In genomic region chr19:48782024-48782721, GRCm38 (mm10) we compare ENCODE assay signal across 14 mouse cellular contexts.
DNase-seq lines count a peak whose midpoint lies in the region; ATAC-seq and TF ChIP-seq lines count a peak whose summit lies in the region.
"Had no signal": no experiment of that assay in that cellular context is flagged by ENCODE, and none has a peak within 500 bp of the region (broad histone marks: within the 10 kb centered on the region; RNA-seq: fewer than 3 reads in every experiment).

No protein-coding gene starts in this region.

- no peak overlapping the region for H3K9ac ChIP-seq in hindbrain, postnatal 0 days (replicated peaks; ENCODE audit: low read length)
- H3K9ac ChIP-seq in limb, embryonic 12.5 days (replicated peaks): no peak overlapping the region
- H3K9ac ChIP-seq in stomach, postnatal 0 days (ENCODE audit: low read length): no peak overlapping the region
- H3K9ac ChIP-seq: embryonic facial prominence, embryonic 12.5 days had no signal

- TF ChIP-seq CTCF in hindbrain, postnatal 0 days (IDR thresholded peaks at IDR 0.05; ENCODE audit: low read depth): no peak
- TF ChIP-seq CTCF in stomach, postnatal 0 days (IDR thresholded peaks at IDR 0.05; ENCODE audit: low read depth): no peak

- 24% methylated on average over 7 of the region's 7 CpGs for WGBS in hindbrain, postnatal 0 days
- 56% methylated on average over 7 of the region's 7 CpGs for WGBS in limb, embryonic 12.5 days
- 89% methylated on average over 7 of the region's 7 CpGs for WGBS in stomach, postnatal 0 days

- H3K9me3 ChIP-seq in hindbrain, postnatal 0 days (ENCODE audit: low read length): no peaks in the 10 kb centered on the region
- H3K9me3 ChIP-seq in limb, embryonic 12.5 days: no peaks in the 10 kb centered on the region
- no peaks in the 10 kb centered on the region for H3K9me3 ChIP-seq in stomach, postnatal 0 days (ENCODE audit: control insufficient read depth, low read length)
- H3K9me3 ChIP-seq: embryonic facial prominence, embryonic 12.5 days had no signal

- ATAC-seq in hindbrain, postnatal 0 days: peak; percentile 49; the same call in 1 of the 2 replicates
- ATAC-seq in limb, embryonic 12.5 days (ENCODE audit: insufficient number of reproducible peaks, insufficient read depth, low FRiP score, low TSS enrichment, low read depth): peak; percentile 68; the same call in 1 of the 2 replicates
- no peak for ATAC-seq in stomach, postnatal 0 days (ENCODE audit: low FRiP score, low TSS enrichment)

- no peaks in the 10 kb centered on the region for H3K27me3 ChIP-seq in hindbrain, postnatal 0 days (ENCODE audit: insufficient read depth, low read length)
- no peaks in the 10 kb centered on the region for H3K27me3 ChIP-seq in limb, embryonic 12.5 days
- no peaks in the 10 kb centered on the region for H3K27me3 ChIP-seq in stomach, postnatal 0 days (ENCODE audit: control insufficient read depth, insufficient read depth, low read length)
- H3K27me3 ChIP-seq: embryonic facial prominence, embryonic 12.5 days had no signal

- no peak for TF ChIP-seq EP300 in stomach, postnatal 0 days (optimal IDR thresholded peaks at IDR 0.05)

- H3K4me3 ChIP-seq in hindbrain, postnatal 0 days (ENCODE audit: low read length): no peak overlapping the region
- no peak overlapping the region for H3K4me3 ChIP-seq in limb, embryonic 12.5 days (replicated peaks)
- no peak overlapping the region for H3K4me3 ChIP-seq in stomach, postnatal 0 days (ENCODE audit: low read depth, low read length)
- H3K4me3 ChIP-seq: embryonic facial prominence, embryonic 12.5 days; heart, adult 2 months had no signal

- DNase-seq in heart, postnatal 10 days: peak; percentile 7
- DNase-seq in heart, adult 8-10 months (ENCODE audit: low spot score): no peak
- DNase-seq in Muller cell, postnatal 12 days (ENCODE audit: inconsistent ontology term): peak; percentile 84
- peak; percentile 46 for DNase-seq in hindbrain, postnatal 0 days (ENCODE audit: low spot score)
- no peak for DNase-seq in stomach, postnatal 0 days (ENCODE audit: low spot score)
- no peak for DNase-seq in adrenal gland, adult 18-20 months (ENCODE audit: low spot score in 2 of 2)
- DNase-seq in adrenal gland, postnatal 36 days: no peak
- DNase-seq: adrenal gland, postnatal 25 days; cerebellum, adult 9-10 months; heart, adult 2 months; lung, postnatal 4 days had no signal

- no peaks in the 10 kb centered on the region for H3K36me3 ChIP-seq in hindbrain, postnatal 0 days (ENCODE audit: insufficient read depth, low read length)
- no peaks in the 10 kb centered on the region for H3K36me3 ChIP-seq in limb, embryonic 12.5 days
- H3K36me3 ChIP-seq in stomach, postnatal 0 days (ENCODE audit: control insufficient read depth, insufficient read depth, low read length): no peaks in the 10 kb centered on the region
- H3K36me3 ChIP-seq: embryonic facial prominence, embryonic 12.5 days had no signal

- intact Hi-C loops in heart, postnatal 10 days (cut with DNase I): no loop called here

- no peak overlapping the region for H3K27ac ChIP-seq in hindbrain, postnatal 0 days
- H3K27ac ChIP-seq in limb, embryonic 12.5 days: peak overlapping the region; percentile 72
- no peak overlapping the region for H3K27ac ChIP-seq in stomach, postnatal 0 days (replicated peaks)
- H3K27ac ChIP-seq: embryonic facial prominence, embryonic 12.5 days; heart, adult 2 months had no signal

- H3K4me1 ChIP-seq in hindbrain, postnatal 0 days (ENCODE audit: insufficient read depth, low read length): peaks cover 4% of the 10 kb centered on the region; the same call in 1 of the 2 replicates
- no peaks in the 10 kb centered on the region; the same call in 1 of the 2 replicates for H3K4me1 ChIP-seq in limb, embryonic 12.5 days (replicated peaks)
- no peaks in the 10 kb centered on the region for H3K4me1 ChIP-seq in stomach, postnatal 0 days (replicated peaks; ENCODE audit: control insufficient read depth, insufficient read depth)
- H3K4me1 ChIP-seq: embryonic facial prominence, embryonic 12.5 days had no signal

- H3K4me2 ChIP-seq in hindbrain, postnatal 0 days (ENCODE audit: low read depth, low read length): no peak overlapping the region
- H3K4me2 ChIP-seq in limb, embryonic 12.5 days: no peak overlapping the region
- no peak overlapping the region for H3K4me2 ChIP-seq in stomach, postnatal 0 days (replicated peaks; ENCODE audit: low read depth)
- H3K4me2 ChIP-seq: embryonic facial prominence, embryonic 12.5 days; liver, embryonic 11.5 days had no signal

Comparison
In these comparisons a context has a peak if more than half of its experiments do, and no peak if none do; other contexts are left out.
1. DNase-seq: peak in heart, postnatal 10 days (2 of 2), Muller cell, postnatal 12 days (single experiment) and hindbrain, postnatal 0 days (single experiment); none in heart, adult 8-10 months (single experiment), stomach, postnatal 0 days (single experiment), adrenal gland, adult 18-20 months (0 of 2) and adrenal gland, postnatal 36 days (0 of 2).